Mouse (Mus musculus) liver, postnatal 0 days (tissue): ENCODE measurements at regions not wholly inside any gene's neighbourhood (a gene's known extent, or its start where the extent isn't known, plus 50 kb on each side); places are given as distances from the start of the nearest gene placed in this dataset.

Experiments
- ATAC-seq: fragments of 200-750 bp; cut with Nextera tagmentation; 2 replicates; pipeline ENCODE4 v1.8.0; 2017; ENCODE audit warnings: mild to moderate bottlenecking, moderate library complexity
- DNase-seq: peaks from one replicate; pipeline ENCODE4 v3.0.0-alpha.2; 2016
- H3K27ac ChIP-seq: fragments of 300-500 bp; sonication (generic); 2 replicates; pipeline ENCODE4 v1.5.1; 2014; ENCODE audit warnings: antibody characterized with exemption, moderate library complexity, mild to moderate bottlenecking, low read depth
- H3K27me3 ChIP-seq: fragments of 300-500 bp; sonication (generic); 2 replicates; pipeline ENCODE4 v1.6.1; 2014; ENCODE audit warnings: low read length, control low read depth, mixed read lengths; ENCODE audit not compliant: insufficient read depth
- H3K36me3 ChIP-seq: fragments of 300-500 bp; sonication (generic); replicated peaks from 2 replicates; pipeline ENCODE4 v1.6.1; 2014; ENCODE audit warnings: mild to moderate bottlenecking, control low read depth, low read length, moderate library complexity, mixed read lengths; ENCODE audit not compliant: insufficient read depth
- H3K4me1 ChIP-seq: fragments of 300-500 bp; sonication (generic); 2 replicates; pipeline ENCODE4 v1.6.1; 2014; ENCODE audit warnings: antibody characterized with exemption, mild to moderate bottlenecking, control low read depth; ENCODE audit not compliant: insufficient read depth
- H3K4me2 ChIP-seq: fragments of 300-500 bp; sonication (generic); 2 replicates; pipeline ENCODE4 v1.6.1; 2014; ENCODE audit warnings: low read depth, mild to moderate bottlenecking, low read length, moderate library complexity, mixed read lengths
- H3K4me3 ChIP-seq: fragments of 300-500 bp; sonication (generic); 2 replicates; pipeline ENCODE4 v1.5.1; 2014; ENCODE audit warnings: low read depth, low read length
- H3K9ac ChIP-seq: fragments of 300-500 bp; sonication (generic); replicated peaks from 2 replicates; pipeline ENCODE4 v1.6.1; 2014; ENCODE audit warnings: mild to moderate bottlenecking, moderate library complexity
- H3K9me3 ChIP-seq: fragments of 300-500 bp; sonication (generic); 2 replicates; pipeline ENCODE4 v1.6.1; 2016; ENCODE audit warnings: mild to moderate bottlenecking, control low read depth, low read length, mixed read lengths
- CTCF ChIP-seq: sonication (generic); IDR thresholded peaks from 2 replicates; pipeline ENCODE4 v1.5.1; 2016; ENCODE audit warnings: antibody characterized with exemption, low read depth
- EP300 ChIP-seq: IDR thresholded peaks from 2 replicates; pipeline ENCODE4 v1.6.1; 2016; ENCODE audit warnings: antibody characterized with exemption, low read depth, mild to moderate bottlenecking
- WGBS: fragments of 180-500 bp; shearing (Covaris S2); extraction: QIAGEN DNeasy Blood & Tissue Kit; methylation state at CpG from one replicate; pipeline ENCODE4 v1.1.7; 2014; ENCODE audit not compliant: insufficient replicate concordance; 5-methylcytosine and 5-hydroxymethylcytosine counted together

DNA sequence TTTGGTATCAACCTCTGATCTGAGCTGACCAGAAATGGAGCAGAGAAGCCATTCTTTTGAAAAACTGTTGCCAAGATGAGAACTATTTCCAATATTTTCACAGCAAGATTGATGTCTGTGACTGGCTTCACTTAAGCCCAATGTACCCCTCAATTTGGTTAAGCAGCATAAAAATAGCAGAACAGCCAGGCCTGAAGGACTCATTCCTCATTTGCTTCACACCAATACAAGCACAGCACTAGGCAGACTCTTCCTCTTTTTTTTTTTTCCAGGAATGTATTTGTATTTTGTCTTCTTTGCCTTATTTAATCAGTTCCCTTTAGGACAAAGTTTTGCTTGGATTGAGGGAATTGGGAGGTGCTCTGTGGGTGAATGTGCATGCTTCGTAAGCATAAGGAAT lies 441.4 kb upstream of the Btbd3 start:
- WGBS = 79% methylated on average over 1 of the region's 1 CpGs
- DNase-seq (no peak), ATAC-seq (no peak)
- TF ChIP-seq EP300 = no peak
- no peaks in the 10 kb centered on the region for H3K36me3 ChIP-seq
- H3K9ac ChIP-seq = no peak overlapping the region
- no peak overlapping the region for H3K4me3 ChIP-seq
- H3K9me3 ChIP-seq = no peaks in the 10 kb centered on the region
- H3K27me3 ChIP-seq = no peaks in the 10 kb centered on the region
- no peaks in the 10 kb centered on the region for H3K4me1 ChIP-seq
- H3K4me2 ChIP-seq = no peak overlapping the region
- no peak overlapping the region for H3K27ac ChIP-seq

DNA sequence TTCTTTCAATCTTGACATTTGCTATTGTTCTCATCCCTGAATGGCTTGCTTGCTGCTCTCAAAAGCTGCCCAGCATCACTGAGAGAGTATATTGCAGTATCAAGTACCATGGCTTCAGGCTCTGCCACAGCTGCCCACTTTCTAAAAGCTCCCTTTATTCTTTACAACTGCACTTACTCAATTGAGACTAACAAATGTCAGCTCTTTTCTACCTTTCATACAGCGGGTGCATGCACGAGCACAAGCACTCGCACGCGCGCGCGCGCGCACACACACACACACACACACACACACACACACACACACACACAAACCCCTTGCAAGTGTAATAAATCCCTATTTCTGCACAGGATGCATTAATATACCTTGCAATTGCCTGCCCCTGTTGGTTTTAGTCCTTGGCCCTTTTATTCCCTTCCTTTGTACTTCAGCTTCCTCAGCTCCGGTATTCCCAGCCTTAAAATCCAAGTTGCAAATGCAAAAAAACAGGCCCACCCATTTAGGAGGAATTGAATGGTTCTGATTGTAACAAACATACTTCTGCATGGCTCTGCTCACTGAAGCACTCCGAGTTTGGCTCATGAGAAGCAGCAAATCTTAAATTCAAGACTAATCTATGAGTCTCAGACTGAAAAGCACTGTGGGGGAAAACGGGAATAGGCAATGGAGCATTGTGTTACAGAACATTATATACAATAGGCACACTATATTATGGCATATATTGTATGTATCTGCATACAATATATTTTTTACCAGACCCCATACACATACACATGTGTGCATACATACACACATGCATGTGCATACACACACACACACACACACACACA lies 447.7 kb upstream of the Btbd3 start:
- H3K4me2 ChIP-seq = no peak overlapping the region
- 87% methylated on average over 13 of the region's 13 CpGs for WGBS
- H3K4me3 ChIP-seq = no peak overlapping the region
- H3K4me1 ChIP-seq = no peaks in the 10 kb centered on the region
- TF ChIP-seq CTCF (no peak), EP300 (no peak)
- no peaks in the 10 kb centered on the region for H3K36me3 ChIP-seq
- no peaks in the 10 kb centered on the region for H3K9me3 ChIP-seq
- no peaks in the 10 kb centered on the region for H3K27me3 ChIP-seq
- DNase-seq (no peak), ATAC-seq (no peak)
- no peak overlapping the region for H3K27ac ChIP-seq
- no peak overlapping the region for H3K9ac ChIP-seq

DNA sequence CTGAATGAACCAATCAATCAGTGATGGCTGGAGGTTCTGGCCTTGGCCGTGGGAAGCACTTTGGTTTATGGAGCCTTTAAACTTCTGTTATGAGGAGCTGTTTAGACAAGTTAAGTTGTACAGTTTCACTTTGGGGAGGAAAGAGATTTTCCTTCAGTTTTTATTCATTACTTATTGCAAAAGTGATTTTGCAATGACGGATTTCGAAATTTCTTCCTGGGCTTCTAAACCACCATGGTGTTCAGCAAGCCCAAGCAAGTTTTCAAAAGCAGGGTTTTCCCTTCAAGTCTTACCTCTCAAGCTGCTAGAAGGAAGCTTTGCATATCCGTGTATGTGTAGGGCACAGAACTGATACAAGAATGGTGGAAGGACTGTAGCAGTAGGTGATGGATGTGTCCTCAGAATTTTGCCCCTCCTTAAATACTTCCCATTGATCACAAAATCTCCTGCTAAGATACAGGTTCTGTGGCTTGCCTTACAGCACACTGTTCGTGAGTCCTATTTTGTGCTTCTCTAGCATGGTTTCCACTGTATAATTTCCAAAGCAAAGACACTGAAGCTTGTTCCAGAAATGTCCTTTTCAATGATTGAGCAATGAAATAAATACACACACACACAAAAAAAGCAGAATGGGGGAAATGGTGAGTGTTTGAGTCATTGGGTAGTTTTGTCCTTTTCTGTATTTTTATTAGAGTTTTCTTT lies 448.6 kb upstream of the Btbd3 start:
- DNase-seq (no peak), ATAC-seq (no peak)
- no peaks in the 10 kb centered on the region for H3K36me3 ChIP-seq
- no peak overlapping the region for H3K27ac ChIP-seq
- TF ChIP-seq EP300 (no peak), CTCF (no peak)
- no peak overlapping the region for H3K4me3 ChIP-seq
- H3K27me3 ChIP-seq = no peaks in the 10 kb centered on the region
- no peak overlapping the region for H3K4me2 ChIP-seq
- no peaks in the 10 kb centered on the region for H3K4me1 ChIP-seq
- H3K9ac ChIP-seq = no peak overlapping the region
- WGBS = 61% methylated on average over 5 of the region's 5 CpGs
- no peaks in the 10 kb centered on the region for H3K9me3 ChIP-seq

DNA sequence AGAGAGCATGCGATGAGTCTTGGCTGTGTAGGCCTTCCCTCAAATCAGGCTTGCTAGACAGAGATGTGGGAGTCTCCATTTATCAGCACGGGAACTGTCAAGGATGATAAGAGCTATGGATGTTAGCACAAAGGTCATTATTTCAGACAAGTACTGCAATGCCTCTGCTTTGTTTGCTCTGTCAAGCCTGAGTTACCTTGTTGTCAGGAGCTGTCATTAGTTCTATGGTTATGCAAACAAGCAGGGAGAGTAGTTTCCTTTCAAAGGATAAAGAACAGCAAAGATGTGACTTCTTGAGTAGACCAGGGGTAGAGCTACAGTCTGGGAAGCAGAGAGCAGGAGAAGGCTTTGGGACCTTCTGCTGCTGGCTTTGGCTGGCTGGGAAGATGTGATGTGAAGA lies 461.5 kb upstream of the Btbd3 start:
- Histone ChIP-seq H3K4me3 (no peak overlapping the region), H3K4me1 (no peaks in the 10 kb centered on the region)
- 48% methylated on average over 2 of the region's 2 CpGs for WGBS

DNA sequence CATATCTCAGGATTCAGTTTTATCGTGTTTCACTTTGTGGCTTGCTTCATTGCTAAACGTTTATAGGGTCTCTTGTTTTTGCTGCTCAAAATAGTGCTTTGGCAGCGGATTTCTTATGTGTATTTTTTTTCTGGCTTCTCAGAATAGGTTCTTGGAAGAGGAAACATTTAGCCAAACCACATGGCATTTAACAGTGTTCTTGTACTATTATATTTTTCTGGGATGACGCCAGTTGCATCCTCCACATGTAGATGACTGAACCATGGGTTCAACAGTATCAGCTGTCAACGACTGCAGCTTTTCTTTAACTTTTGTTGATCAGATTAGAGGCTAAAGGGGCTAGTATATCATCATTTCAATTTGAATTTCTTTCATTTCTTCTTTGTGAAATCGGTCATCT lies 472.3 kb upstream of the Btbd3 start:
- DNase-seq (no peak), ATAC-seq (no peak)
- H3K4me2 ChIP-seq = no peak overlapping the region
- H3K9ac ChIP-seq = no peak overlapping the region
- TF ChIP-seq CTCF (no peak), EP300 (no peak)
- H3K4me3 ChIP-seq = no peak overlapping the region
- H3K9me3 ChIP-seq = no peaks in the 10 kb centered on the region
- H3K27me3 ChIP-seq = no peaks in the 10 kb centered on the region
- no peaks in the 10 kb centered on the region for H3K36me3 ChIP-seq
- H3K4me1 ChIP-seq = no peaks in the 10 kb centered on the region
- WGBS = 69% methylated on average over 6 of the region's 6 CpGs
- H3K27ac ChIP-seq = no peak overlapping the region

More for the DNA sequence above, 461.5 kb upstream of the Btbd3 start:
- H3K36me3 ChIP-seq = no peaks in the 10 kb centered on the region
- TF ChIP-seq EP300 (no peak), CTCF (no peak)
- H3K27me3 ChIP-seq = no peaks in the 10 kb centered on the region
- H3K9me3 ChIP-seq = no peaks in the 10 kb centered on the region
- H3K4me2 ChIP-seq = no peak overlapping the region
- no peak for DNase-seq
- H3K9ac ChIP-seq = no peak overlapping the region
- ATAC-seq = no peak
- H3K27ac ChIP-seq = no peak overlapping the region

DNA sequence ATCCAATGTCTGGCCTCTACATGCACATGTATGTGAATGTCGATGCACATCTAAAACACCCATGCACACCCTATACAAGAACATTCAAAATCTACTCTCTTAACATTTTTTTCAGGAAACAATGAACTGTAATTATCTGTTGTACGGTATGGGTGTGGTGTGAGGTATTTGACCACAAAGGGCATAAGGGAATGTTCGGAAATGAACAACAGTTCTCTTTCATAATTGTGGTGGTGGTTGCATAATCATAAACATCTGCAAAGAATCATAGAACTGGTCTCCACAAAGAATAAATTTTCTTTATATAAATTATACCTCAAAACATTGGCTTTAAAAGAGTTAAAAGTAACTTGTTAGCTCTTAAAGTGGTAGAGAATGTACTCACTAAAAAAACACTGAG lies 478.9 kb upstream of the Btbd3 start:
- ATAC-seq (no peak), DNase-seq (no peak)
- Histone ChIP-seq H3K4me2 (no peak overlapping the region), H3K4me3 (no peak overlapping the region), H3K9me3 (no peaks in the 10 kb centered on the region), H3K27me3 (no peaks in the 10 kb centered on the region), H3K27ac (no peak overlapping the region), H3K9ac (no peak overlapping the region), H3K36me3 (no peaks in the 10 kb centered on the region), H3K4me1 (no peaks in the 10 kb centered on the region)
- WGBS = 52% methylated on average over 3 of the region's 3 CpGs
- no peak for TF ChIP-seq EP300
- TF ChIP-seq CTCF = no peak
